Mouse (Mus musculus) subcutaneous adipose tissue, adult 2 months (tissue): Measurements from ENCODE around the gene Tuba3a. TPM values are rescaled to one million over a fixed set of nuclear protein-coding genes. Genes with fewer than 3 reads are reported as not detected.

Experiments
- polyA plus RNA-seq: library from polyadenylated mRNA; depleted of rRNA; stranded (reverse); fragments of >200 nt; gene quantifications from 2 replicates; pipeline ENCODE4 v1.2.3, GENCODE M21; 2012; ENCODE audit warnings: low replicate concordance; rRNA removed

Tuba3a gene
- polyA plus RNA-seq: not detected in 2 replicates

DNA sequence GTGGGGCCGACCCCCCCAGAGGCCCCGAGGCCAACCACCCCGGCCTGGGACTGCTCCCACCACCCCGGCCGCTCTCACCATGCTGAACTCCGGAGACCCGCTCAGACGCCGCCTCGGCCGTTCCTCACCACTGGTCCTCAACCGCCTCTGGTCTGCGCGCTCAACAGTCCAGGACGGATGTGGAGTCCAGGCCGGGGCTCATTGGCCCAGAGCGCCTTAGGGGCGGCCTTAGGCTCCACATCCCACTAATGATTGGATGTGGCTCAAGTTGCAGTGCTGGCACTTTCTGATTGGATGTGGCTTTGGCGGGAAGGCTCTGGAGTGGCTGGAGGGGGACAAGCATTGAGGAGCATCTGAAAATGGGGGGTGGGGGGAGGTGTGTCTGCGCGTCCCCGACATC, at the start of gene Tuba3a:
Gene Tuba3a, minus strand, starts transcription at position 153 of the 400 bp plus-strand sequence.

GRCm38 (mm10) chr6:125320323-125320722, 34.5 kb upstream of the Tuba3a start, which contains the start of gene Scnn1a:
Gene Scnn1a (plus strand): TSS chr6:125320659.

DNA sequence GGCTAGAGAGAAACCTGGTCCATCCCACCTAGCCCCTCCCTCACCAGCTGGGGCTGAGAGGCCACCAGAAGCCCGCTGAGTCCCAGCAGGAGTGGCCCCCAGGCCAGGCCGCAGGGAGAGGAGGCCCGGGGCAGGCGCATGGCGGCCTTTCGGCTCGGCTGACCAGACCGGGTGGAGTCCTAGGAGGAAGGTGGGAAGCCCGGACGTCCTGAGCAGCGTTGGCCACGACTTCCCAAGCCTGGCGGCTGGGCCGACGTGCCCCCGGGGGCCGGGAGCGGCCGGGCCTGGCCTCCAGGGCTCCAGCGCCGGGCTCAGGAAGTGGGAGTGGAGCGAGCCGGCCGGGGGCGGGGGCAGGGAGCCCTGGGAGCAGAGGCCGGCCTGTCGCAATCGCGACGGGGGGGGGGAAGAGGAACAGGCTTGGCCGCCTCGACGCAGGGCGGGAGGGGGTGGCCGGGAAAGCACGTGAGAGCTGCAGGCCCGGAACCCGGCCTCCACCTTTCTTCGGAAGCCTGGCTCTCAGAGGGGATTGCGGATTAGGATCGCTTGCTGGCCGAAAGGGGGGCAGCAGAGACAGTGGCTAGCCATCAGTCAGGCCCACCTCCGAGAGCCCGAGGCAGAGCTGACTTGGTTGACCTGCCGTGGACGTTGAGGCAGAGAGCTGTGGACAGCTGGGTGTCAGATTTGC, 27.8 kb upstream of the Tuba3a start, which contains the start of gene Ltbr:
Gene Ltbr, minus strand, starts transcription at position 340 of the 685 bp plus-strand sequence.

GRCm38 (mm10) chr6:125236782-125237181, 49.1 kb downstream of the Tuba3a start, which contains the start of gene Cd27:
Gene Cd27 (minus strand): TSS chr6:125237010.

DNA sequence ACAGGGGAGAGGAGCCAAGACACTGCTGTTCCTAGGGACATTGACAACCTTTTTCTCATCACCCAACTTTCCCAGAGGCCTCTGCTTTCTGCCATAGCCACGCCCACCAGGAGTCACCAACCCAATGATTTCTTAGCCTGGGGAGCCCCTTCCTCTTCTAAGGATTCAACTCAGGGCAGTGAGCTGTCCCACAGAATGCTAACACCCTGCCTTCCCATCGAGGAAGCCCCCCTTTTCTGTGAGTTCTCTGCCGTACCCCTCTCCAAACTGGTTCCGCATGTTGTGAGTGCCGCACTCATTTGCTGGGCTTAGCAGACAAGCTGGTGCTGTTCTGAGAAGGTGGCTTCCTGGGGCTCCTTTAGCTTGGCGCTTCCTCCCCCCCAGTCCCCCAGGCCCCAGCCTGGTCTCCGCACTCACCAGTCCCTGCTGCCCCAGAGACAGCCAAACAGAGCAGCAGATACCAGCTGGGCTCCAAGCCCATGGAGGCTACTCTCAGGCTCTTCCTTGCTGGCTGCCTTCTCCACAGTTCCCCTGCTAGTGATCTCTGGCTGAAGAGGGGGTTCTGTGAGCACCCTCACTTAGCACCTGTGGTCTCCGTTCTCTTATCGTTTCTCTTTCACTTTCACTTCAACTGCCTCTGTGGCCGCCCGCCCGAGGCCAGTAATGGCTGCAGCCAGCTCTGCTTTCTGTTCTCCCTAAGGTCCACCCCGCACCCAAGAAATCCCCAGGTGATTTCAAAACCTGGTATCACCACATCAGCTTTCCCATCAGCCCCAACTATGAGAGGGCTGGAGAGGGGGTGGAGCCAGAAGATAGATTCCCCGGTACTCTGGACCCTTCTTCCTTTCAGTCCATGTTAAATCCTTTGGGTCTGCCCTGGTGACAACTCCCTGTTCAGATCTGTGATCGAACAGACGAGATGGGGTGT, 54.5 kb downstream of the Tuba3a start, which contains the start of gene Tapbpl:
Gene Tapbpl, minus strand, starts transcription at position 744 of the 928 bp plus-strand sequence.

Other genes starting within 250 kb of the Tuba3a start
- 69.3 and 75.0 TPM in 2 replicates for gene Ing4, start 246.3 kb downstream of the Tuba3a start, polyA plus RNA-seq
- gene Acrbp, start 236.4 kb downstream of the Tuba3a start, polyA plus RNA-seq: 11.9 and 31.8 TPM in 2 replicates
- 5.0 and 8.4 TPM in 2 replicates for gene Lpar5, start 218.1 kb downstream of the Tuba3a start, polyA plus RNA-seq
- 42.0 and 131 TPM in 2 replicates for gene Chd4, start 190.1 kb downstream of the Tuba3a start, polyA plus RNA-seq
- gene Nop2, start 154.1 kb downstream of the Tuba3a start, polyA plus RNA-seq: 13.7 and 35.1 TPM in 2 replicates
- gene Iffo1, start 140.8 kb downstream of the Tuba3a start, polyA plus RNA-seq: 32.5 and 35.6 TPM in 2 replicates
- gene Gapdh, start 119.6 kb downstream of the Tuba3a start, polyA plus RNA-seq: 4,033 and 4,268 TPM in 2 replicates
- gene Ncapd2, start 94.3 kb downstream of the Tuba3a start, polyA plus RNA-seq: 29.9 and 68.5 TPM in 2 replicates
- 62.0 and 70.3 TPM in 2 replicates for gene Mrpl51, start 94.2 kb downstream of the Tuba3a start, polyA plus RNA-seq
- 17.3 and 19.7 TPM in 2 replicates for gene Vamp1, start 70.5 kb downstream of the Tuba3a start, polyA plus RNA-seq
- gene Tapbpl, start 54.2 kb downstream of the Tuba3a start, polyA plus RNA-seq: 25.0 and 26.3 TPM in 2 replicates
- 1.6 and 2.2 TPM in 2 replicates for gene Cd27, start 49.0 kb downstream of the Tuba3a start, polyA plus RNA-seq
- gene Ltbr, start 27.8 kb upstream of the Tuba3a start, polyA plus RNA-seq: 118 and 131 TPM in 2 replicates
- gene Scnn1a, start 34.6 kb upstream of the Tuba3a start, polyA plus RNA-seq: 1.2 and 5.0 TPM in 2 replicates
- 249 and 252 TPM in 2 replicates for gene Tnfrsf1a, start 63.3 kb upstream of the Tuba3a start, polyA plus RNA-seq
- 1.4 and 1.5 TPM in 2 replicates for gene Plekhg6, start 94.8 kb upstream of the Tuba3a start, polyA plus RNA-seq
- gene Cd9, start 208.7 kb upstream of the Tuba3a start, polyA plus RNA-seq: 111 and 241 TPM in 2 replicates